Mouse (Mus musculus) right cerebral cortex, postnatal 36 days (tissue): ENCODE data around the gene Golga4.

Source experiments
- DNase-seq, 2 experiments: peaks; one replicate each; pipeline ENCODE4 v3.0.0; 2022; ENCODE audit warnings: low spot score in 2 of 2, mixed read lengths in 1 of 2

Gene Golga4

DNA sequence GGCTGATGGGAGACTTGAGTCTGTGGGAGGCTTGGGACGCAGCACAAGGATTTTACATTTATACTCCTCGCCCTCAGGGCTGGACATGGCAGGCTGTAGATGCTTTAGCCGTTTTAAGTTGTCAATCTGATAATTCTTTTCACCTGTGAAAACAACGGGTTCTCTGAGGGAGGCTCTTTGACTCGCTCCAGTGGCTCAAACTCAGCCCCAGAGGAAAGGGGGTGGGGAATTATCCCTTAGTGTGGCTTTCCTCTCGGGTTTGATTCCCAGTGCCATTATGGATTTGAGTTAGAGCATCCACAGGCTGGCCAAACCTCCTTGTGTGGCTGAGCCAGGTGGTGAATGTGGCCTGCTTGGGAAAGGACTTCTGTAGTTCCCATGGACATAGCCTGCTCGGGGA, 118.1 kb downstream of the Golga4 start:
- DNase-seq, result no peak

DNA sequence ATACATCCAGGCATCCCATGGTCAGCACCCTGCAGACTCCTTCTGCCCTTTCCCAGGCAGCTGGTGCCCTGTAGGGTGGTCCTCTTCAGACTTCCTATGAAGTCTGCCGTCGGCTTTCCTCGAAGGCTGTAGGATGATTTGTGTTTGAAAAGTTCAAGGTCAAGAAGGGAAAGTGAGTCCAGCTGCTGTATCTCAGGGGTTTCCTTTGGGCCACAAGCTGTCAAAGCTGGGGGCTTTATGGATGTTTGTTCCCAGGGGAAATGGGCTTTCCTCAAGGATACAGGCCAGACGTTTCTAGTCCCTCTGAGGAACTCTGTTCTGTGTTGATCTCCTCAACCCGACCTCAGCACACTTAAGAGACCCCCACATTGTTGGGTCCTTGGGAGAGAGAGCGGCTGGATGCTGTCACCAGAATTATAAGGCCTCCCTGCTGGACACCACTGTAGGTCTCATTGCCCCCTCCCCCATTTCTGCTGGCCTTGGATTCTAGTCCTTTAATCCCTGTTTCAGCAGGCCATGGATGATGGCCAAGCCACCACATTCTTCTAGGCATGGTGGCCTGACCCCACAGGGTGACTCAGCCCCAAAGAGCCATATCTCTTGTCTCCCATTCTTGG, 123.8 kb downstream of the Golga4 start:
- no peak for DNase-seq
